Mouse (Mus musculus) liver, postnatal 0 days (tissue): Measurements from ENCODE around the gene Olfr986. TPM values are rescaled to one million over a fixed set of nuclear protein-coding genes. Genes with fewer than 3 reads are reported as not detected.
"Not testable (repeated sequence)": the region's sequence is repeated elsewhere in the genome, so short reads cannot be mapped to it uniquely, and the experiment has no call there.

Source experiments
- ATAC-seq: fragments of 200-750 bp; cut with Nextera tagmentation; 2 replicates; pipeline ENCODE4 v1.8.0; 2017; ENCODE audit warnings: mild to moderate bottlenecking, moderate library complexity
- DNase-seq: peaks from one replicate; pipeline ENCODE4 v3.0.0-alpha.2; 2016
- H3K27ac ChIP-seq: fragments of 300-500 bp; sonication (generic); 2 replicates; pipeline ENCODE4 v1.5.1; 2014; ENCODE audit warnings: antibody characterized with exemption, moderate library complexity, mild to moderate bottlenecking, low read depth
- H3K27me3 ChIP-seq: fragments of 300-500 bp; sonication (generic); 2 replicates; pipeline ENCODE4 v1.6.1; 2014; ENCODE audit warnings: low read length, control low read depth, mixed read lengths; ENCODE audit not compliant: insufficient read depth
- H3K36me3 ChIP-seq: fragments of 300-500 bp; sonication (generic); replicated peaks from 2 replicates; pipeline ENCODE4 v1.6.1; 2014; ENCODE audit warnings: mild to moderate bottlenecking, control low read depth, low read length, moderate library complexity, mixed read lengths; ENCODE audit not compliant: insufficient read depth
- H3K4me1 ChIP-seq: fragments of 300-500 bp; sonication (generic); 2 replicates; pipeline ENCODE4 v1.6.1; 2014; ENCODE audit warnings: antibody characterized with exemption, mild to moderate bottlenecking, control low read depth; ENCODE audit not compliant: insufficient read depth
- H3K4me2 ChIP-seq: fragments of 300-500 bp; sonication (generic); 2 replicates; pipeline ENCODE4 v1.6.1; 2014; ENCODE audit warnings: low read depth, mild to moderate bottlenecking, low read length, moderate library complexity, mixed read lengths
- H3K4me3 ChIP-seq: fragments of 300-500 bp; sonication (generic); 2 replicates; pipeline ENCODE4 v1.5.1; 2014; ENCODE audit warnings: low read depth, low read length
- H3K9ac ChIP-seq: fragments of 300-500 bp; sonication (generic); replicated peaks from 2 replicates; pipeline ENCODE4 v1.6.1; 2014; ENCODE audit warnings: mild to moderate bottlenecking, moderate library complexity
- H3K9me3 ChIP-seq: fragments of 300-500 bp; sonication (generic); 2 replicates; pipeline ENCODE4 v1.6.1; 2016; ENCODE audit warnings: mild to moderate bottlenecking, control low read depth, low read length, mixed read lengths
- CTCF ChIP-seq: sonication (generic); IDR thresholded peaks from 2 replicates; pipeline ENCODE4 v1.5.1; 2016; ENCODE audit warnings: antibody characterized with exemption, low read depth
- EP300 ChIP-seq: IDR thresholded peaks from 2 replicates; pipeline ENCODE4 v1.6.1; 2016; ENCODE audit warnings: antibody characterized with exemption, low read depth, mild to moderate bottlenecking
- WGBS: fragments of 180-500 bp; shearing (Covaris S2); extraction: QIAGEN DNeasy Blood & Tissue Kit; methylation state at CpG from one replicate; pipeline ENCODE4 v1.1.7; 2014; ENCODE audit not compliant: insufficient replicate concordance; 5-methylcytosine and 5-hydroxymethylcytosine counted together
- polyA plus RNA-seq: library from polyadenylated mRNA; unstranded; fragments of >200 nt; fragmentation: Nextera tagmentation; extraction: Ambion mirVana; gene quantifications from 2 replicates; pipeline ENCODE4 v1.2.1, GENCODE M21; 2015

Gene Olfr986
- polyA plus RNA-seq, 1 experiment from 2014 or later, result not detected

DNA sequence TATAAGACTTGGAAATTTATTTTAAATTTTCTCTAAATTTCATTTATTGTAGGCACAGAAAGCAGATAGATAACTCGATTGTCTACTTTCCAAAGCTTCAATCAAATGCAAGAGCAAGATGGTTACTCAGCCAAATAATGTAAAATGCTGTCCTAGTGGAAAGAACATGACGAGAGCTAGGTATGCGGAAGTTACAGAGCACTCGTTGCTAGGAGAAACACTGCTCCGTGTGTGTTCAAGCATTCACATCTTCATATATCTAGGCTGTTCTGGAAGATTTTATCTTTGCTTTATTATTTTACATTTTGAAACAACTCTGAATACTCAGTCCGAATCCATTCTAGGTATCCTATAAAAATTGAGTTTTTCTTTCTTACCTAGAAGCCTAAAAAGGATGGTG lies 3.7 kb upstream of the Olfr986 start:
- Histone ChIP-seq H3K9me3 (no peaks in the 10 kb centered on the region), H3K27ac (no peak overlapping the region), H3K4me2 (no peak overlapping the region), H3K4me3 (no peak overlapping the region), H3K27me3 (no peaks in the 10 kb centered on the region), H3K36me3 (no peaks in the 10 kb centered on the region), H3K9ac (no peak overlapping the region), H3K4me1 (no peaks in the 10 kb centered on the region)
- DNase-seq (no peak), ATAC-seq (no peak)
- TF ChIP-seq CTCF (no peak), EP300 (no peak)
- 75% methylated on average over 6 of the region's 6 CpGs for WGBS

DNA sequence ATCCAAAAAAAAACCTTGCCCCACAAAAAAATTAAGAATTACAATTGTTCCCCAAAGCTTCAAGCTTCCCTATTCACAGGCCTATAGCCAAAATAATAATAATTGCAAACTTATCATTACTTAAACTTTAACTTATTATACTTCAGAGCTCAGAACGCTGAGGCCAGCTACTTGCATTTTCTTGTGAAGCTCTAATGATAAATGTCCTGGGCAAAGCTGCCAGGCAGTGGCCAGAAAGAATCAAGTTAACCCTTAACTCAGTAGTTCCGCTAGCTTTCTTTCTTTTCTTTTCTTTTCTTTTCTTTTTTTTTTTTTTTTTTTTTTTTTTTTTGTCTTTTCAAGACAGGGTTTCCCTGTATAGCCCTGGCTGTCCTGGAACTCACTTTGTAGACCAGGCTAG lies 4.4 kb downstream of the Olfr986 start:
- not testable (repeated sequence) for H3K4me3 ChIP-seq, H3K27ac ChIP-seq, H3K9ac ChIP-seq, H3K4me1 ChIP-seq, H3K36me3 ChIP-seq, H3K4me2 ChIP-seq, H3K9me3 ChIP-seq, ATAC-seq, DNase-seq, H3K27me3 ChIP-seq
- WGBS, result 68% methylated on average over 2 of the region's 2 CpGs

DNA sequence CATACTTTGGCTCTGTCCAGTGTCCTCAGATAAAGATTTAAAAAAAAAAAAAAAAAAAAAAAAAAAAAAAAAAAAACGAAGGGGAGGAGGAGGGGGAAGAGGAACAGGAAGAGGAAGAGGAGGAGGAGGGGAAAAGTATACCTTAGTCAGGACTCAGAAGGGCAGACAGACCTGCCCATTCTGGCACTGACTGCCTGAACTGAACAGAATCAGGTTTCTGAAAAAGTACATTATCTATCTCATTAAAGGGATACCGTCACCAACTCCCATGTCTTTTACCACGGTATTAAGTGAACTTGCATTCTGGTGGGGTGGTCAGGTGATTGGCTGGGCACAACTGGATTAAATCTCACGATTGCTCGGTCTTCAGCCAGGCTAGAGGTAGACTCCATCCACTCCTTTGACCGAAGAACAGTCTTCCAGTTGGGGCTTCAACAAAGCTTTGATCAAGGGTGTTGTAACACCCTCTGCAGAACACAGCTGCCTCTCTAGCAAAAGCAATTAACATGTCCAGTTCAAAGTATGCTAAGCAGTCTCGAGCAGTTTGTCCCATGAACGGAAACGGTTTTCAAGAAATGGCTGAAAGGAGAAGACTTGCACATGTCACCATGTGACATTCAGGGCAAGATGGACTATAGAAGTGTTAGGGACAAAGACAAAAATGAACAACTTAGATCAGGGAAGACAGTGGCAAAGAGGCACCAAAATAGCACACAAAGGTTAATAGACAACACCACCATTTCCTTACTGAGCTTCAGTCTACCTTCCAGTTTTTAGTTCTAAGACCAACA lies 10.6 kb downstream of the Olfr986 start:
- ATAC-seq (no peak), DNase-seq (no peak)
- H3K4me2 ChIP-seq, result peak overlapping the region; percentile 79
- no peaks in the 10 kb centered on the region for H3K27me3 ChIP-seq
- 81% methylated on average over 9 of the region's 9 CpGs for WGBS
- peaks cover 7% of the 10 kb centered on the region for H3K4me1 ChIP-seq
- no peak for TF ChIP-seq CTCF
- no peak for TF ChIP-seq EP300
- H3K27ac ChIP-seq, result no peak overlapping the region
- no peaks in the 10 kb centered on the region for H3K9me3 ChIP-seq
- H3K4me3 ChIP-seq, result peak overlapping the region; percentile 71
- H3K9ac ChIP-seq, result no peak overlapping the region
- no peaks in the 10 kb centered on the region for H3K36me3 ChIP-seq

DNA sequence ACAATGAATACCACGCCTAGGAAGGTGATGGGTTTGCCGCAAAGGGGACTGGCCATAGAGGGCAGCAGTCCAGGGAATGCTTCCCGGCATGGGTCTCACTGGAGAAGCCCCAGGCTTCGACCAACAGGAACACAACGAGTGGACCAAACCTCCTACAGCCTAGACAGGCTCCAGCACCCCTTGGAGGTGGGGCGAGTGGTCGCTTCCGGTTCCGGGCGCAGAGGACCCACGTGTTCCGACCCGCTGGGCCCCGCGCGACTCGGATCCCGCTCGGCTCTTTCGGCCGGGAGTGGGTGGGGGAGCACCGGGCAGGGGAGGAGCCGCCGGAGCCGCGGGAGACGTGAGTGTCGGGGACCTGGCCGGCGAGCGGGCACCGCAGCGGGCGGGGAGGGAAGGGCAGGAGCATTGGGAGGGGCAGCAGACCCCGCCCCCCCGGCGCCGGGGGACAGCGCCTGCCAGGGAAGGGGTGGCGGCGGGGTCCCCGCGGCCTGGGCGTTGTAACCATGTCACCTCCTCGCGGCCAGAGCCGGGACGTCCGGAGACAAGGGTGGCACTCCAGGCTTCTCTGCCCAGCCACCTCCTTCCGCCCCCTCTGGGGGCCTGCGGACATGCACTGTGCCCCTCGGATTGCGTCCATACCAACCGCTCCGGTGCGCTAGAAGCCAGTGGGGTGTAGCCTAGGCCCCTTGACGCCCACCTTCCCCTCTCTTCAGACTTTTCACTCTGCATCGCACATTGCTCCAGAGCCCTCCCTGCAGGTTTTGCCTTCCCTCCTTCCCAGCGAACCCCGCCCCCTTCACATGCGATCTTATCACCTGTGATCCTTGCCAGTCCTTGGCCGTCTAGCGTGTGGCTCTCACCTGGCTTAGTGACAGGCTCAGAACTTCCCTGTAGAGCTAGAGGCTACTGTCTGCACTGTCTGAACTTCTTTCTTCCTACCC lies 11.6 kb downstream of the Olfr986 start, which contains the start of gene Zfp202:
TSS of gene Zfp202 (plus strand) at position 219 of the 941 bp plus-strand sequence.
- Histone ChIP-seq H3K4me1 (peaks cover 7% of the 10 kb centered on the region), H3K27ac (peak within 1 kb of the TSS; percentile 60), H3K27me3 (no peaks in the 10 kb centered on the region), H3K36me3 (no peaks in the 10 kb centered on the region), H3K4me2 (peak within 1 kb of the TSS; percentile 79), H3K9ac (peak within 1 kb of the TSS; percentile 70), H3K9me3 (no peaks in the 10 kb centered on the region), H3K4me3 (peak within 1 kb of the TSS; percentile 71)
- peak; percentile 95 for ATAC-seq
- TF ChIP-seq CTCF (peak; percentile 40), EP300 (no peak)
- DNase-seq, result peak; percentile 84
- WGBS, result 3% methylated on average over 49 of the region's 63 CpGs

DNA sequence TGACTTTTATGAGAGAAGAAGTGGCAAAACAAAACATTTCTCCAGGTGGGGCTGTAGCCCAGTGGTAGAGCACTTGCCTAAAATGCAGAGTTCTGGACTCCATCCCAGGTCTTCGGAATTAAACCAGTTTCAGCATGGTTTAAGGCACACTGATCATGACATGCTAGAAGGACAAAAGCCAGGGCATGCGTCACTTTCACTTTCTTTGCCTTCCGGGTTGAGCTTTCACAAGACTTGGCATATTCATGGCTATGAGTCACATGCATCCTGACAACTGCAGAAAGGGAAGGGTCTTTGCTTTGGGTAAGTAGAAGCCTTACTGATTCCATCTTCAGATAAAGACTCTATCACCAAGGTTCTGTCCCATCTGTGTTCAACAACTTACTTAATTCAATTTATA lies 15.3 kb downstream of the Olfr986 start:
- no peak overlapping the region for H3K4me2 ChIP-seq
- peaks cover 7% of the 10 kb centered on the region for H3K4me1 ChIP-seq
- H3K27me3 ChIP-seq, result no peaks in the 10 kb centered on the region
- WGBS, result 64% methylated on average over 3 of the region's 3 CpGs
- H3K36me3 ChIP-seq, result no peaks in the 10 kb centered on the region
- H3K9me3 ChIP-seq, result no peaks in the 10 kb centered on the region
- ATAC-seq (no peak), DNase-seq (no peak)
- H3K4me3 ChIP-seq, result no peak overlapping the region
- H3K9ac ChIP-seq, result no peak overlapping the region
- H3K27ac ChIP-seq, result no peak overlapping the region
- TF ChIP-seq EP300 (no peak), CTCF (no peak)

DNA sequence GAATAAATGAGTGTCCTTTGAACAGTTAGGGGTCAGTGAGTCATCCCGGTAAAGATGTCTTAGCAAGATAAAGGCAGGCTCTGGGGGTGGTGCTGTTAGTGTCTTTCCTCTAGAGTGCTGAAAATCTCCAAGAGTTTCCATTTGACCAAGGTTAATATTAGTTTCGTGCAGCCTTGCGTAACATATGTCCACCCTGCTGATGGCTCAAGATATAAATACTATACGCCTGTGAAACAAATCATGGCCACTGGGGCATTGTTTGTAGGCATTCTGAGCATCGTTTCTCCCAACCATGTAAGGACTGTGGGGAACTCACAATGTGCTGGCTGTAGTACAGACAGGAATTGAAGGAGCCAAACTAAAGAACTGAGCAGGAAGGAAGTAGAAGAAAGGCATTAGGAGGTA lies 25.8 kb downstream of the Olfr986 start:
- no peak for TF ChIP-seq EP300
- no peak for TF ChIP-seq CTCF
- H3K27me3 ChIP-seq, result no peaks in the 10 kb centered on the region
- 50% methylated on average over 5 of the region's 5 CpGs for WGBS
- H3K4me3 ChIP-seq, result no peak overlapping the region
- DNase-seq (no peak), ATAC-seq (no peak)
- H3K4me1 ChIP-seq, result no peaks in the 10 kb centered on the region
- H3K36me3 ChIP-seq, result peaks cover 9% of the 10 kb centered on the region
- no peaks in the 10 kb centered on the region for H3K9me3 ChIP-seq
- no peak overlapping the region for H3K4me2 ChIP-seq
- no peak overlapping the region for H3K27ac ChIP-seq
- H3K9ac ChIP-seq, result no peak overlapping the region
